Mouse (Mus musculus): ENCODE results near the gene Ltb4r1. TPM values are rescaled to one million over a fixed set of nuclear protein-coding genes. Genes with fewer than 3 reads are reported as not detected.

Ltb4r1 gene
- polyA plus RNA-seq, 1 experiment from 2014 or later = 0.71 TPM

DNA sequence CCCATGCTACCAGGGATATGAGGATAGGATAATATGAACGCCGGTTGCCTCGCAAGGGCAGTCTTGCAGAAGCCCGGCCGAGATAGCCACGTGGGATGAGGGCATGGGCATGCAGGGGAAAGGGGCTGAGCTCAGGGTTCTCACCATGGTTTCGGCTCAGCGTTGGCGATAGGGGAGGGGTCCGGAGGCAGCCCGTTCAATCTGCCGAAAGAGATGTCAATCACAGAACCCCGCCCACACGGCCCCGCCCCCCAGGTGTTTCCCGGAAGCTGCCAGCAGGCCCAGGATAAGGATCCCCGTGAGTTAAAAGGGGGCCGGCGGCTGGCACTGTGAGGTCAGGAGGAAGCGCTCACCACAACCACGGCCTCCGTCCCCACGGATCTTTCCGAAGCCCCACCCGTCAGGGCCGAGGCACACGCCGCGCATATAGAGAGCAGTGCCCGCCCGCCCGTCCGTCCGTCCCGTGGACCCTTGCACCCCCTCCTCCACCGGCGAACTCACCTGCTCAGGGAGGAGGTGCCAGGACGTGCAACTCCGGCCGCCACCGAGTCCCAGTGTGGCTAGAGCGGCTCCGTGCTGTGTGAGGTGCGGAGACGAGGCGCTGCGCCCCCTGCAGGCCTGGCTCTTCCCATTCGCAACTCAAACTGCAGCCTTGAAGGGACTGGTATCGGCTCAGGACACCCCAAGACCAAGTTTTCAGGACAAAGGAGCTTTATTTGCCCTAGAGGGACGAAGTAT, 43.9 kb upstream of the Ltb4r1 start, which contains the start of gene Rabggta:
Gene Rabggta, minus strand, starts transcription at position 564 of the 738 bp plus-strand sequence.
- Histone ChIP-seq H3K4me3 (replicated peaks; ENCODE audit: low read depth, low read length) (peak within 1 kb of the TSS; percentile 84), H3K27me3 (ENCODE audit: insufficient read depth, low read length) (no peaks in the 10 kb centered on the region), H3K4me2 (ENCODE audit: low read length) (peak within 1 kb of the TSS; percentile 62), H3K9me3 (replicated peaks; ENCODE audit: low read length) (no peaks in the 10 kb centered on the region), H3K9ac (ENCODE audit: low read depth, low read length) (peak within 1 kb of the TSS; percentile 74), H3K36me3 (ENCODE audit: insufficient read depth, low read length) (peaks cover 18% of the 10 kb centered on the region; the same call in 1 of the 2 replicates), H3K27ac (peak within 1 kb of the TSS; percentile 91), H3K4me1 (replicated peaks; ENCODE audit: insufficient read depth, low read length) (no peaks in the 10 kb centered on the region)
- DNase-seq (ENCODE audit: low spot score) = peak; percentile 94
- TF ChIP-seq CTCF (IDR thresholded peaks at IDR 0.05; ENCODE audit: low read depth) = peak; percentile 96
- ATAC-seq (replicated peaks; ENCODE audit: low FRiP score, low read depth) = peak; percentile 94
- WGBS = under 1% methylated on average over 49 of the region's 50 CpGs

DNA sequence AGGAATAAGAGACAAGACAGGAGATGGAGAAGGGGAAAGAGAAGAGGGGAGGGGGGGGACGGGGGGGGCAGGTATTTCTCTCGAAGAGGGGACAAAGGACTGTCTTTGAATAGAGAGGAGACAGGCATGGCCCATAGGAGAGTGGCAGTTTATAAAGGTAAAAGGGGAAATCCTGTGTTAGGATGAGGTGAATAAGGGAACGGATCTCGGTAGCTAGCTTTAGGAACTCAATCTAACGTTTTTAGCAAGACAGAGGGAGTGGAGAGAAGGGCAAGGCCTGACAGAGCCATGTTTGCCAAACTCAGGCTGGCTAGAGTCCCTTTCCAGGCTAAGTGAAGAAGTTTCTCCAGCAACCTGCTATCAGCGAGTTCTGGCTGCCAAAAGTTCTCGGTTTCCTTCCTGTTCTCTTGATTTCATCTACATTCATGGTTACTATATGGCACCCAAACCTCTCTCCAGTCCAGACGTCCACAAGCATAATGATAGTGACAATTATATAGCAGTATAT, 43.3 kb upstream of the Ltb4r1 start:
- Histone ChIP-seq H3K27ac (no peak overlapping the region), H3K4me3 (replicated peaks; ENCODE audit: low read depth, low read length) (peak overlapping the region; percentile 84), H3K4me1 (replicated peaks; ENCODE audit: insufficient read depth, low read length) (no peaks in the 10 kb centered on the region), H3K27me3 (ENCODE audit: insufficient read depth, low read length) (no peaks in the 10 kb centered on the region), H3K4me2 (ENCODE audit: low read length) (peak overlapping the region; percentile 62), H3K36me3 (ENCODE audit: insufficient read depth, low read length) (peaks cover 13% of the 10 kb centered on the region; the same call in 1 of the 2 replicates), H3K9me3 (replicated peaks; ENCODE audit: low read length) (no peaks in the 10 kb centered on the region), H3K9ac (ENCODE audit: low read depth, low read length) (peak overlapping the region; percentile 74; the same call in 1 of the 2 replicates)
- DNase-seq (ENCODE audit: low spot score) (no peak), ATAC-seq (replicated peaks; ENCODE audit: low FRiP score, low read depth) (peak; percentile 5; the same call in 1 of the 2 replicates)
- TF ChIP-seq CTCF (IDR thresholded peaks at IDR 0.05; ENCODE audit: low read depth) = no peak
- 50% methylated on average over 8 of the region's 8 CpGs for WGBS

DNA sequence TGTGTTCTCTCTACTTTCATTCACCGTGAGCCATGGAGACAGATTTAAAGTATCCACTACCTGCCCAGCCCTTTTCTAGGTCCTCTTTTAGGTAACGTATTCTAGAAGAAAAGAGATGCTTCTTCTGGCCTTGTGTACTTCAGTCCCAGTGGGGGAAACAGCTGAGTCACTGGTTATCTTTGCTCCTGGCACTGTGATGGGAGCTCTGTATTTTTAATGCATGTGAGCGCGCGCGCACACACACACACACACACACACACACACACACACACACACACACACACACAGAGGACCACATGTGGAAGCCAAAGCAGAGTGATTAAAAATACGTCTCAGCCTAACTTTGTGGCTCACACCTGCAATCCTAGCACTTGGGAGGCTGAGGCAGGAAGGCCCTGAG, 42.3 kb upstream of the Ltb4r1 start:
- DNase-seq (ENCODE audit: low spot score) (no peak), ATAC-seq (replicated peaks; ENCODE audit: low FRiP score, low read depth) (no peak)
- Histone ChIP-seq H3K9ac (ENCODE audit: low read depth, low read length) (no peak overlapping the region), H3K4me3 (replicated peaks; ENCODE audit: low read depth, low read length) (no peak overlapping the region), H3K36me3 (ENCODE audit: insufficient read depth, low read length) (peaks cover 5% of the 10 kb centered on the region; the same call in 1 of the 2 replicates), H3K4me1 (replicated peaks; ENCODE audit: insufficient read depth, low read length) (no peaks in the 10 kb centered on the region), H3K27me3 (ENCODE audit: insufficient read depth, low read length) (no peaks in the 10 kb centered on the region), H3K27ac (no peak overlapping the region), H3K4me2 (ENCODE audit: low read length) (no peak overlapping the region), H3K9me3 (replicated peaks; ENCODE audit: low read length) (no peaks in the 10 kb centered on the region)
- TF ChIP-seq CTCF (IDR thresholded peaks at IDR 0.05; ENCODE audit: low read depth) = no peak
- WGBS = over 99% methylated on average over 7 of the region's 7 CpGs

DNA sequence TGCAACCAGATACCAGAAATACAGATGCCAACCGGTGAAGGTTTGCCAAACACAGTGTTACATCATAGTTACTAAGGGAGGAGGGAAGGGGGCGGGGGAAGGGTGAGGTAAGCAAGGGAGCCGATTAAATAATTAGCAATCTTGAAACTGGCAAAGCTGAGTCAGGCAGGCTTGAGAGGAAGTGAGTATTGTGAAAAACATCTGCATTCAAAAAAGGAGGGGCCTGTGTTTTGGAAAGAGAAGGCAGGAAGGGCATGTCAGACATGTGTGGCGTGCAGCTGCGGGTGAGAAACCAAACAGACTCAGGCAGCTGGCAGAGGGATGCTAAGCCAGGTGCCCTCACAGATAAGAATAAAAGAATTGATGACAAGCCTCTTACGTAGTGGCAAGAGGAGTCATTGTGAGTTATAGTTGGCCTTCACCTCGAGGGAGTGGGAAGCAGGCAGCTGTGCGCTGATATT, 41.3 kb upstream of the Ltb4r1 start:
- Histone ChIP-seq H3K4me3 (replicated peaks; ENCODE audit: low read depth, low read length) (no peak overlapping the region), H3K27me3 (ENCODE audit: insufficient read depth, low read length) (no peaks in the 10 kb centered on the region), H3K27ac (no peak overlapping the region), H3K4me1 (replicated peaks; ENCODE audit: insufficient read depth, low read length) (no peaks in the 10 kb centered on the region), H3K9me3 (replicated peaks; ENCODE audit: low read length) (no peaks in the 10 kb centered on the region), H3K9ac (ENCODE audit: low read depth, low read length) (no peak overlapping the region), H3K36me3 (ENCODE audit: insufficient read depth, low read length) (no peaks in the 10 kb centered on the region), H3K4me2 (ENCODE audit: low read length) (no peak overlapping the region)
- no peak for TF ChIP-seq CTCF (IDR thresholded peaks at IDR 0.05; ENCODE audit: low read depth)
- DNase-seq (ENCODE audit: low spot score) (no peak), ATAC-seq (replicated peaks; ENCODE audit: low FRiP score, low read depth) (no peak)
- WGBS = 46% methylated on average over 8 of the region's 8 CpGs

DNA sequence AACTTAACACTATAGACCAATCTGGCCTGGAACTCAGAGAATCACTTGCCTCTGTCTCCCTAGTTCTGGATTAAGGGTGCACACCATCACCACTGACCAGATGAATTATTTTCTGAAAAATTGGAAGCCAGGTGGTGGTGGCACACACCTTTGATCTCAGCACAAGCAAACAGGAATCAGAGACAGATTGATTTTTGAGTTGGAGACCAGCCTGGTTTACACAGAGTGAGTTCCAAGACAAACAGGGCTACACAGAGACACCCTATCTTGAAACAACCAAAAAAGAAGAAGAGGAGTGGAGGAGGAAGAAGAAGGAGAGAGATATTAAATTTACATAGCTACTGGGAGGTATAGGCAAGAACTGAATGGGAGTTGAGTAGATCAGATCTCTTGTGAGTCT, 39.5 kb upstream of the Ltb4r1 start:
- ATAC-seq (replicated peaks; ENCODE audit: low FRiP score, low read depth) (no peak), DNase-seq (ENCODE audit: low spot score) (no peak)
- Histone ChIP-seq H3K27ac (no peak overlapping the region), H3K36me3 (ENCODE audit: insufficient read depth, low read length) (no peaks in the 10 kb centered on the region), H3K4me2 (ENCODE audit: low read length) (no peak overlapping the region), H3K27me3 (ENCODE audit: insufficient read depth, low read length) (no peaks in the 10 kb centered on the region), H3K9ac (ENCODE audit: low read depth, low read length) (no peak overlapping the region), H3K4me3 (replicated peaks; ENCODE audit: low read depth, low read length) (no peak overlapping the region), H3K9me3 (replicated peaks; ENCODE audit: low read length) (no peaks in the 10 kb centered on the region), H3K4me1 (replicated peaks; ENCODE audit: insufficient read depth, low read length) (no peaks in the 10 kb centered on the region)
- TF ChIP-seq CTCF (IDR thresholded peaks at IDR 0.05; ENCODE audit: low read depth) = no peak

DNA sequence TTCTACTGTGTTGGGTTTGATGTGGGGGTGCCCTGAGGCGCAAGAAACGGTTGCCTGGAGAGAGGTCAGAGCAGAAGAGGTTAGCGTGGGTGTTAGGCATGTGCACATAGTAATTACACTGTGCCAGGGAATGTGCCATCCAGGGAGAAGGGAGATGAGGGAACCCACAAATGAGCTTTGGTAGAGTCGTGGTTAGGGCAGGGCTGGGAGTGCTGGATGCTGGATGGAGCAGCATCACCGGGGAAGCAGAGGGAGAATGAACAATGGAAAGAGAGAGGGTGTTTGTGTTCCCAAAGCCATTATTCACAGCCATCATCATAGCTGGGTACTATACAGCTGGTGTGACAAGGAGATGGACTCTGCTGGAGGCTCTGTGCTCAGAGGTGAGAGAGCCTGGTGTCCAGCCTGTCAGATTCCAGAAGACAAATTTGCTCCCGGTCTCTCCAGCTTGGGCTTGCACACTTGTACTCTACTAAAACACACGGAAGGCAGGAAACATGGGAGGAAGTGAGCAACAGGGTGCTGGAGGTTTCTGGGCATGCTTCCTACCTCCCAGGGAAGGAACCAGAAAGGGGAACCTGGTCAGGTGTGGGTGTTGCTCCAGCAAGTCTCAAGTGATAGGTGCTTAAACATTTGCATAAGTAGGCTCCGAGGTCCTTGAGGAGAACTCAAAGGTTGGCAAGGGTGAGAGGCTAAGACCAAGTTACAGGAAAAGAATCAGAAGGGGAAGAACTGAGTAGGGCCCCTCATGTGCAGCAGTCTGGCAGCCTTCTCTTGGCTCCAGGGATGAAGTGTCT, 37.7 kb upstream of the Ltb4r1 start:
- TF ChIP-seq CTCF (IDR thresholded peaks at IDR 0.05; ENCODE audit: low read depth) = no peak
- H3K4me2 ChIP-seq (ENCODE audit: low read length) = no peak overlapping the region
- no peak overlapping the region for H3K4me3 ChIP-seq (replicated peaks; ENCODE audit: low read depth, low read length)
- H3K27ac ChIP-seq = no peak overlapping the region
- ATAC-seq (replicated peaks; ENCODE audit: low FRiP score, low read depth) = no peak
- no peaks in the 10 kb centered on the region for H3K36me3 ChIP-seq (ENCODE audit: insufficient read depth, low read length)
- no peaks in the 10 kb centered on the region for H3K27me3 ChIP-seq (ENCODE audit: insufficient read depth, low read length)
- no peak overlapping the region for H3K9ac ChIP-seq (ENCODE audit: low read depth, low read length)
- DNase-seq (ENCODE audit: low spot score) = no peak
- H3K9me3 ChIP-seq (replicated peaks; ENCODE audit: low read length) = no peaks in the 10 kb centered on the region
- 64% methylated on average over 8 of the region's 8 CpGs for WGBS
- H3K4me1 ChIP-seq (replicated peaks; ENCODE audit: insufficient read depth, low read length) = no peaks in the 10 kb centered on the region
